Mouse (Mus musculus) cortical plate, adult 2 months (tissue): ENCODE measurements at regions not wholly inside any gene's neighbourhood (a gene's known extent, or its start where the extent isn't known, plus 50 kb on each side); places are given as distances from the start of the nearest gene placed in this dataset.
"Not testable (repeated sequence)": the region's sequence is repeated elsewhere in the genome, so short reads cannot be mapped to it uniquely, and the experiment has no call there.

ENCODE experiments used
- H3K27ac ChIP-seq: fragments of 200-500 bp; 2 replicates; pipeline ENCODE4 v1.5.1; 2012; ENCODE audit warnings: low read length, control low read depth, inconsistent platforms; ENCODE audit not compliant: insufficient read depth
- H3K4me1 ChIP-seq: fragments of 200-500 bp; 2 replicates; pipeline ENCODE4 v1.6.1; 2011; ENCODE audit warnings: low read length; ENCODE audit not compliant: control insufficient read depth, insufficient read depth
- H3K4me3 ChIP-seq: fragments of 200-500 bp; 2 replicates; pipeline ENCODE4 v1.5.1; 2011; ENCODE audit warnings: mild to moderate bottlenecking, low read length, control low read depth; ENCODE audit not compliant: insufficient read depth
- CTCF ChIP-seq: fragments of 200-500 bp; IDR thresholded peaks from 2 replicates; pipeline ENCODE4 v1.5.1; 2011; ENCODE audit warnings: mild to moderate bottlenecking, control low read depth, low read length; ENCODE audit not compliant: insufficient read depth; ENCODE audit errors: extremely low read depth
- POLR2A ChIP-seq: fragments of 200-500 bp; IDR thresholded peaks from 2 replicates; pipeline ENCODE4 v1.6.1; 2011; ENCODE audit warnings: mild to moderate bottlenecking, low read length, control low read depth; ENCODE audit not compliant: insufficient read depth; ENCODE audit errors: extremely low read depth

GRCm38 (mm10) chr8:126813621-126814020 is 132.0 kb downstream of the Tomm20 start:
- TF ChIP-seq POLR2A (no peak), CTCF (no peak)
- H3K4me3 ChIP-seq = no peak overlapping the region
- no peak overlapping the region for H3K27ac ChIP-seq
- H3K4me1 ChIP-seq = peaks cover 1% of the 10 kb centered on the region; the same call in 1 of the 2 replicates

DNA sequence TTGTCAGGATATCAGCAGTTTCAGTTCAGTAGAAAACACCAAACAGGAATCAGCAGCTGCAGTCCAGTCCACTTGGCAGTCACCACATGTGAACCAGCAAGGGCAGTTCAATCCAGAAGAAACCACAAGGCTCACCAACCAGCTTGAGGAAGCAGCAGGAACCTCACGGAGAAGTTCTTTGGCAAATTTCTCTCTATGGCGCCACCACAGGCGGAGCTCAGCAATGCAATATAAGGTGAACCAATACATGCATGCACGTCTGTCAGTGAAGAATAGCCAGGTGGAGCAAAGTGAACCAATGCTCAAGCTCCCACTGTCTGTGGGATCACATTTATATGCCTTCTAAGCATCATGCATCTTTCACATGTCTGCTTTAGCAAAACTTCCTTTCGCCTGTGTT is 132.9 kb downstream of the Tomm20 start:
- no peak overlapping the region for H3K27ac ChIP-seq

DNA sequence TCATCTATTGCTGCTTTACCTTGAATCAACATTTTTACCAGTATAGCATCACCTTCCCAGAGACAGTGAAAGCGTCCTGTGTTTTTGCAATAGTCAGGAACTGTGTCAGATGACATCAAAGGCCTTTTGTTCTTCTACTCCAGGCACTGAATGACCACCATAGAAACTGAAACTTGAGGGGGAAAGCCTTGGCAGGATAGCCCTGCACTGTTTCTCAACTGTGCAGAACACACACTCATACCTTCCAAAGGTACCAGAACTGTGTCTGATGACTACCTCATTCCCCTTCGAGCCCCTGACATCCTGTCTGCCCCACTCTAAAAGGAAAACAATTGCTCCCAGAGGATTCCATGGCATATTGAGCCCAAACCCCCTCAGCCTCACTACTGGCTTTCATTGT is 134.3 kb downstream of the Tomm20 start:
- H3K4me1 ChIP-seq, H3K27ac ChIP-seq, H3K4me3 ChIP-seq: not testable (repeated sequence)

More for the DNA sequence above, 132.9 kb downstream of the Tomm20 start:
- TF ChIP-seq CTCF = no peak
- TF ChIP-seq POLR2A = no peak
- peaks cover 1% of the 10 kb centered on the region; the same call in 1 of the 2 replicates for H3K4me1 ChIP-seq
- H3K4me3 ChIP-seq = no peak overlapping the region

DNA sequence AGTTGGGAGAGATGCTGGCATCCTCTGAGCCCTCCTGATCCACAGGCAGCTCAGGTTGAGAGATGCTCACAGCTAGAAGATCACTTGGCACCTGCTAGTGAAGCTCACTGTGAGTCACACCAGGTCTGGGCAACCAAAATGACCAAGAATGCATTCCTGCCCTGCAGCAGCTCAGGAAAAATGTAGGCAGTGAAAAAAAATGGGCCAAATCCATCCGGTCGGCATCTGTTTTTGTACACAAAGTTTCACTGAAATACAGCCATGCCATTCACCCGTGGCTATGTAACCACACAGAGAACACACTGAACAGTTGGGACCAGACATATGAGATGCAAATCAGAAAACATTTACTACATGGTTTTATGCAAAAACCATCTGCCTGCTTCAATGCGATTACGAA is 135.1 kb downstream of the Tomm20 start:
- no peak overlapping the region for H3K27ac ChIP-seq
- H3K4me1 ChIP-seq = peaks cover 1% of the 10 kb centered on the region; the same call in 1 of the 2 replicates
- no peak overlapping the region for H3K4me3 ChIP-seq
- TF ChIP-seq CTCF (no peak), POLR2A (no peak)

- Histone ChIP-seq H3K4me1 (peaks cover 1% of the 10 kb centered on the region; the same call in 1 of the 2 replicates), H3K27ac (no peak overlapping the region), H3K4me3 (no peak overlapping the region)
- TF ChIP-seq CTCF = no peak
- TF ChIP-seq POLR2A = no peak
These were observed 136.3 kb downstream of the Tomm20 start for GRCm38 (mm10) chr8:126809321-126809720.

DNA sequence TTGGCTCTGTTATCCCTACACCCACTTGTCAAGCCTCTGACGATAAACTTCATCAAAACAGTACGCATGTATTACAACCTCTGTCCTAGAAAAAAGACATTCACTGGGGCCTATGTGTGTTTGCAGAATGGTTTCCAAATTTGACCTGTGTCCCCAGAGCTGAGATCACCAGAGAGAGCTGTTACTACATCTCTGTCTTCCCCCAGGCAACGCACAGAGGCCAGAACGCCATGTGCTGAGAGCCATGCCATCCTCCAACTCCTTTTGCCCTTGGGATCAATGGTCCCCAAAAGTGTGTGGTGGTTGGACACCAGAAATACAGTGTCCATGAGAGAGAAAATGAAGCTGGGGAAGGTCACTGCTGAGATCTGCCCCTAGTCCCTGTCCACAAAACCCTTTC is 137.1 kb downstream of the Tomm20 start:
- Histone ChIP-seq H3K27ac (no peak overlapping the region), H3K4me1 (peaks cover 1% of the 10 kb centered on the region; the same call in 1 of the 2 replicates), H3K4me3 (no peak overlapping the region)
- TF ChIP-seq POLR2A (no peak), CTCF (no peak)

GRCm38 (mm10) chr8:126807171-126807768 is 138.4 kb downstream of the Tomm20 start:
- no peak overlapping the region for H3K4me3 ChIP-seq
- TF ChIP-seq CTCF = no peak
- no peak for TF ChIP-seq POLR2A
- H3K4me1 ChIP-seq = peaks cover 1% of the 10 kb centered on the region; the same call in 1 of the 2 replicates
- H3K27ac ChIP-seq = no peak overlapping the region

- TF ChIP-seq CTCF (no peak), POLR2A (no peak)
- no peak overlapping the region for H3K4me3 ChIP-seq
- 0 out of 2 replicates have a peak overlapping the region, but pooled peaks have one; percentile 86 for H3K27ac ChIP-seq
- H3K4me1 ChIP-seq = peaks cover 1% of the 10 kb centered on the region; the same call in 1 of the 2 replicates
These were observed 139.1 kb downstream of the Tomm20 start for GRCm38 (mm10) chr8:126806591-126806990.

- no peak overlapping the region for H3K4me3 ChIP-seq
- TF ChIP-seq CTCF = no peak
- H3K4me1 ChIP-seq = peaks cover 1% of the 10 kb centered on the region; the same call in 1 of the 2 replicates
- peak overlapping the region; percentile 86 for H3K27ac ChIP-seq
These were observed 139.5 kb downstream of the Tomm20 start for GRCm38 (mm10) chr8:126806181-126806560.

GRCm38 (mm10) chr8:126805365-126806180 is 140.1 kb downstream of the Tomm20 start:
- TF ChIP-seq POLR2A (no peak), CTCF (no peak)
- Histone ChIP-seq H3K27ac (peak overlapping the region; percentile 86), H3K4me1 (no peaks in the 10 kb centered on the region), H3K4me3 (no peak overlapping the region)
